Mouse (Mus musculus) CD4-positive, CD25-positive, alpha-beta regulatory T cell, adult 2 months (primary cell): ENCODE measurements at regions not wholly inside any gene's neighbourhood (a gene's known extent, or its start where the extent isn't known, plus 50 kb on each side); places are given as distances from the start of the nearest gene placed in this dataset.
A peak's percentile ranks its signal among the peaks of the same experiment; 100 is the strongest.

Source experiments
- DNase-seq: peaks from one replicate; pipeline ENCODE4 v3.0.0-alpha.2; 2012; ENCODE audit warnings: low read depth, low spot score

DNA sequence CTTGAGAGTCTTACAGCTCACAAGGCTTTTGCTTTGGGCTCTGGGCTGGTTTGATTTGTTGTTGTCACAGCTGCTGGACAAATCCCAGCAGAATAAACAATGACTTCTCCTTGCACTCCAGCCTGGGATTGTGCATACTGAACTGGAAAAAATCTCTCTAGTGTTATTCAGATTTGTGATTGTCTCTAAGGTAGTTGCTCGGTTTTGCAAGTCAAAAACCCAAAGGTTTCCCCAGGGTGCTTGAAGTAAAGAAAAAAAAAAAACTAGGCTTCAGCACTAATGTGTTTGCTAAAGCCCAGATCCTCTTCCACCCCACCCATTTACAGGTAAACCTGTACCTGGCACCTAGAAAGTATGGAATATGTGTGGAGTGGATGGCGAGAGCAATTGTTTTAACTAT lies 149.5 kb upstream of the Spef2 start:
- DNase-seq: no peak

DNA sequence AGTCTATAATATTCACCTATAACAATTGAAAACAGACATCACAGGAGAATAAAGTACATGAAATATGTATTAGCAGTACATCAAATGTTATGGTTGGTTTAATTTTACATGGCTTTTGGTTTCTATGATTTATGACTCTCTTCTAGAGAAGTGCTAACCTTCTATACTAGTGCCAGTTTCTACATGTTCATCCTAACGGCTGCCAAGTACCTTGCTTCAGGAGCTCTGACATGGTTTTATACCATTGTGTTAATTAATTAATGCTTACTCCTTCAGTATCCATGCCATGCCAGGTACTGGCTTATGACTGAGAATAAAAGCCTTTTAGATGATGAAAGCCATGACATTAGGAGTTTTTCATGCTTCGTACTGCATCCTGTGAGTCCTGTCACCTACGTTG lies 144.5 kb upstream of the Spef2 start:
- no peak for DNase-seq

DNA sequence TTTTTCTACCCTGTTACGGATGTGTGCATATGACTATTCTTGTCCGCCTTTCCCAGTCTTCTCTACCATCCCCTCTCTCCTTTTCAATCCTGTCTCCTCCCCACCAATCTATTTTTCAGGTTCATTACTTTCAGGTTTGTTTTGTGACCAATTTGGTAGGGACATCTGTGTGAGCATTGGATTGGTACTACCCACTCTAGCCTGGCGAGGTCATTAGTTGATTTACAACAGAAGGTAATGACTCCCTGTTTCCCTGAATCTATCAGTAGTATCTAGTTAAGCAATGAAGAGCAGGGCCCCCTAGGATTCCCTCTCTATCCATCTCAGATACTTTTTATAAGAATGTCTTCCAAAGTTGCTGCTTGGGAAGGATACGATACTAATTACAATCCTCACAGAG lies 143.5 kb upstream of the Spef2 start:
- DNase-seq: no peak

DNA sequence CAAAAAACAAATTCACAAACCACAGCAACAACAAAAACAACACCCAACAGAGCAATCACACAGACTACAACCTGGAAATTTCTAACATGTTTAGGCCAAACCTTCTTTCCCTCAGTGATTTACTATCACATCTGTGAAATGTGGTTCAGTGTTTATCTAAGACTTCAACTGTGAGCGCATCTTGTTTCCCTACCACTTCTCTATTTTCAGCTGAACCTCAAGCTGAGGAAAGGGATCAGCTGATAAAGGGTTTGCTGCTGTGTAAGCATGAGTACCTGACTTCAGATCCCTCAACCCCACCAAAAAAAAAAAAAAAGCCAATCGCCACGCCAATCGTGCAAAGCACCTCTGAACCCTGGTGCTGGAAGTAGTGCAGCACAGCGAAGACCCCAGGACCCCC lies 142.8 kb upstream of the Spef2 start:
- no peak for DNase-seq

DNA sequence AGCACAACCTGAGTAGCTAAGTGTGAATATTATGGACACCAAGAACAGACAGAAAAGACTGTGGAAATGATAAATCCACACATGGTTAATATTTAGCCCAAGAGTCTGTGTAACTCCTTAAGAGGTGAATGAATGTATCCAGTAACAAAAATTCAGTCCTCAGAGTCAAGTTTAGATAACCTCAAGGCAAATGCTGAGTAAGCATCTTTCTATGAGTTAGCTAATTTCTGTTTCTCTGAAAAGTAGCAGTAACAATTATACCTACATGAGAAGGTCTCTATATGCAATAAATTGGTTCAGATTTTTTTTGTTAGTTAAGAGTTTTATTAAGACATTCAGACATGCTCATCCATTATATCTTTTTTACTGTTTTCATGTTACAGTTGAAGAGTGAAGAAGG lies 127.1 kb upstream of the Spef2 start:
- DNase-seq: no peak

DNA sequence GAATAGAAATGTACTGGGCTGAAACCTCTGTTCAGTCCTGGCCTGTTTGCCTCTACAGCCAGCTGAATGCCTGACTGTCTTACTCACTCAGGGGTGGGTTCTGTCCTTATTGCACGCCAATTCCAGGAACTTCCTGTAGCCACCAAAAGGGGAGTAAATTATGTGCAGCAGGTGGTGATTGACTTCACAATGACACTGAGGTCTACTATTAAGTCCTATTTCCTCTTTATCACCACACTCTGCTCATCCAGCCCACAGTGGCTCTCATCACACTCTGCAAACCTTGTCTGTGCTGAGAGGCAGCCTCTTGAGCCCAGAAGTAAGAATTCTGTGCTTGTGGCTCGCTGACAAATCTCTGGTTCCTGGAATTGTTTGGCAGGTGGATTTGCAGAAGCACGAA lies 121.5 kb upstream of the Spef2 start:
- DNase-seq: peak; percentile 15

DNA sequence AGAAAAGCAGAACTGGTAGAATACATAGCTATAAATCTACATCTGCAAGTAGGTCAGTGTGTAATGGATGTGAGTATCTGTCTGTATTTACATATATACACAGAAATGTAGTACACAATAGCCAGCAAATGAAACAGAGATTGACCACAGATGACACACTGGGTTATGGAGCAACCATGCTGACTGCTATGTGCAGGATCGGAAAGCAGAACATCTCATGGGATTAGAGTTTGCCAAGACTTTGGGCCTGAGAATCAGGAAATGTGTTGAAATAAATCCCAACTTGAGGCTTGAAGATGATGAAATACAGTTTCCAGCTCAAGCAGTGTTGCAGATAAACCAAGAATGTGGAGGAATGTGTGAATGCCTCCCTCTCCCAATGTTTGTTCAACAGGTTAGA lies 116.1 kb upstream of the Spef2 start:
- no peak for DNase-seq

DNA sequence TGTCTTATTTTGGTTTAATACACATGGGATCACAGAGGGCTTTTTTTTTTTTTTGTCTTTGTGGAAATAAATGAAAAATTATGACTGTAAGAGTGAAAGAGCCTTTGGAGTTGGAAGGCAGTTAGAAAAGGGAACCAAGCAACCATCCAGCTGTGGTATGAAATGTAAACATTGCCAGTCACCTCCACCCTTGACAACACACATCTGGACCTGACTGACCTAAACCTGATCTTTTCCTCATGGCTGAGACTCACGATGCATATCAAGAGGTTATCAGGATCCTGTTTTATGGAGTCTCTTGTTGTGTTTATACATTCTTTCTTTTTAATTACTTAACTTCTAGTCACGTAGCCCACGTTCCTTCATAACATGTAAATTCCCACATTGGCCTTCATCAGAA lies 113.2 kb upstream of the Spef2 start:
- no peak for DNase-seq

DNA sequence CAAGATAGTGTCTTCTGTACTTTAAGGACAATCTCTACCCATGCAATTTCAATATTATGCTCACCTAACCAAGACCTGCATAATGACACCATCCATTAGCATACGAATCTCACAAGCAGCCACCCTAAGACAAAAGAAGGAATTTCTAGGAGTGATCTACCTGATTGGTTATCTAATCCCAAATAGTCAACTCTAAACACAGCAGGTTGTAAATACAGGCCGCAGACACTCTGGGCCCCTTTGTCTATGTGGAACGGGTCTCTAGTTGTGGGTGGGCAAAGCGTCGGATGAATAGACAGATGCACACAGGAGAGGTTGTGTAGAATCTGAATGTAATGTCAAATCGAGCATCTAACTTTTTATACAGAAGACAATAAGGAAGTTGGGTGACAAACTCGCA lies 91.0 kb upstream of the Spef2 start:
- DNase-seq: no peak

DNA sequence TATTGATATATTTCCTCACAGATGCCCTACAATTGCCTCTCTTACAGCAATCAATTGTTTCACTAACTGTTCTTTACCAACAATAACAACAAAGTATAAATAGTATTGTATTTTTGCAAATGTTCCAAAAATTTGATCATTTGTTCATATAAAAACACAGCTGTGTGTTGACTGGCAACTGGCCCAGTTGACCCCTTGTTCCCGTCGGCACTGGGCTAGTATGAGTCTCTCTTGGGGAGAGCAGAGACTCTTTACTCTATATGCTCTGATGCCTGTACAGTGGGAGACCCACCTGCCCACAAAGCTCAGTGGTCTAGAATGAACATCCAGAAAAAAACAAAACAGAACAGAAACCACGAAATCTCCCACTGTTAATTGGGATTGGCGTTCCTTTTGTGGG lies 86.4 kb upstream of the Spef2 start:
- no peak for DNase-seq

DNA sequence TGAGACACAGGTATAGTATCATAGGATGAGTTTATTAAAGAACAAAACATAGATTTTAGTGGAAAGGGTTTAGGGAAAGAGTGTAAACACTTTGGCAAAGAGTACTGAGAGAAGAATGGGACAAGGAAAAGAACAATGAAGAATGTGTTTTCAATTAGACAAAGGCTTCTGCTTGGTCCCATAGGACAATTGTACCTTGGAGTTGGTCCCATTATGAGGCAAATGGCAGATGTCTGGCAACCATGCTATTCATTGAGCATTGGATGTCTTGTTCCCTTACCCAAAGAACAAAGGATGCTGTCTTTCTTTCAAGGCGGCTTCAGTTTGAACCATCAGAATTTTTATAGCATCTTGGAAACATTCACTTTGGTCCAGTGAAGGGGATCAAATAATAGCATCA lies 55.8 kb upstream of the Spef2 start:
- no peak for DNase-seq
